Mouse (Mus musculus): Measurements from ENCODE around the gene Ldlrad3. TPM values are rescaled to one million over a fixed set of nuclear protein-coding genes. Genes with fewer than 3 reads are reported as not detected.

The Ldlrad3 gene
- polyA plus RNA-seq, 1 experiment from 2014 or later, result 4.3 TPM

DNA sequence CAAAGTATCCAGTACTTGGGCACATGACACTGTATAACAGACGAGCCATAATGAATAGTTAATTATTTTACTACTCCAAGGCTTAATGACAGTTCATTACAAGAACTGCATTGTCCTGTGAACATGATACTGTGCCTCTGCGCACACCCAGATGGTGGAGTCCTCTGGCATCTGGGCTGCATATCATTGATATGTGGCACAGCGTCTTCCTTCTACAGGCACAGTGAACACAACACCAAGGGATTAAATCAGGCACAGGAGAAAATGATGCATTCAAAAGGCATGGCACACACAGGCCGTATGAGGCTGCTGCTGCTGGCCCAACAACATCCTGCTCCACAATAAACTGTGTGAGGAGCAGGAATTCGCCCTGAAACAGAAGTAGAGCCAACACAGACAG, 156.5 kb downstream of the Ldlrad3 start:
- TF ChIP-seq CTCF (IDR thresholded peaks at IDR 0.05; ENCODE audit: low read depth), result no peak
- Histone ChIP-seq H3K36me3 (ENCODE audit: control insufficient read depth, insufficient read depth) (no peaks in the 10 kb centered on the region), H3K27ac (ENCODE audit: low read depth, low read length) (no peak overlapping the region), H3K4me1 (replicated peaks; ENCODE audit: control insufficient read depth, insufficient read depth, low read length) (no peaks in the 10 kb centered on the region), H3K9me3 (ENCODE audit: control insufficient read depth) (no peaks in the 10 kb centered on the region), H3K4me2 (replicated peaks; ENCODE audit: low read depth) (no peak overlapping the region), H3K9ac (ENCODE audit: low read depth, low read length) (no peak overlapping the region), H3K4me3 (ENCODE audit: low read depth, low read length) (no peak overlapping the region), H3K27me3 (replicated peaks; ENCODE audit: control insufficient read depth, insufficient read depth, low read length) (no peaks in the 10 kb centered on the region)
- 75% methylated on average over 5 of the region's 5 CpGs for WGBS
- no peak for ATAC-seq

DNA sequence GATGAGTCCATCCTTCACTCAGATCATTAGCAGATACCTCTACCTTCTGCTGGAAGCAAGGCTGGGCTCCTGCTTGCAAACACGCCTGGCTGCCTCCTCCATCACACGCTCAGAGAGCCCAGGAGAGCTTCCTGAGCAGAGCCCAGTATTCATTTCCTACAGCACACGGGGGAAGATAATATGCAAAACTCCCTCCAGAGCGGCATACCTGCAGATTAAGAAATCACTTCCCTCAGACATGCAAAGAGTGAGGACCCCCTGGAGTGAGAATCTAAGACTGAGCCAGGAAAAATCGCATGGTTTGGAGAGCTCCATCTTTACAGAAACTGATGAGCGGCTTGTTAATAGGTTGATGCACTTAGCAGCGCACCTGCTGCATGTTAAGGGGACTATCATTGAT, 158.9 kb downstream of the Ldlrad3 start:
- Histone ChIP-seq H3K27me3 (replicated peaks; ENCODE audit: control insufficient read depth, insufficient read depth, low read length) (no peaks in the 10 kb centered on the region), H3K4me1 (replicated peaks; ENCODE audit: control insufficient read depth, insufficient read depth, low read length) (no peaks in the 10 kb centered on the region), H3K36me3 (ENCODE audit: control insufficient read depth, insufficient read depth) (no peaks in the 10 kb centered on the region), H3K4me3 (ENCODE audit: low read depth, low read length) (no peak overlapping the region), H3K9ac (ENCODE audit: low read depth, low read length) (no peak overlapping the region), H3K4me2 (replicated peaks; ENCODE audit: low read depth) (no peak overlapping the region), H3K9me3 (ENCODE audit: control insufficient read depth) (no peaks in the 10 kb centered on the region), H3K27ac (ENCODE audit: low read depth, low read length) (no peak overlapping the region)
- no peak for TF ChIP-seq CTCF (IDR thresholded peaks at IDR 0.05; ENCODE audit: low read depth)
- WGBS, result 87% methylated on average over 7 of the region's 7 CpGs
- no peak for ATAC-seq

DNA sequence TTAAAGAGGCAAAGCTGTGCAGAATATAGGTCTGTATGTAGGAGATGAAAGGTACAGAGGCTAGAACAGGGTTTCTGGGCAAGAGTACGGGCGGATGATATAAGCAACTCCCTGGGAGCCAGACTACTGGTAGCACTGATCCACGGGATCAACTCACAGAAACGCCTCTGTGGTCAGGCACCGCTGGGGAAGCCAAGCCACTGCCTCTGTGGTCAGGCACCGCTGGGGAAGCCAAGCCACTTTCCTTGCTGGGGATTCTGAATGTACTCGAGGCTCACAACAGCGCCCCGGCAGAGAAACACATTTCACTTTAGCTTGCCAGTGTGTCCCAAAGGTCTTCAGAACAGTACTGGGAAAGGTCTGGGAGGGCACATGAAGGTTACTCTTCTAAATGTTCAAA, 160.0 kb downstream of the Ldlrad3 start:
- H3K27me3 ChIP-seq (replicated peaks; ENCODE audit: control insufficient read depth, insufficient read depth, low read length), result no peaks in the 10 kb centered on the region
- no peaks in the 10 kb centered on the region for H3K4me1 ChIP-seq (replicated peaks; ENCODE audit: control insufficient read depth, insufficient read depth, low read length)
- H3K27ac ChIP-seq (ENCODE audit: low read depth, low read length), result no peak overlapping the region
- 88% methylated on average over 9 of the region's 9 CpGs for WGBS
- no peak overlapping the region for H3K4me2 ChIP-seq (replicated peaks; ENCODE audit: low read depth)
- no peak for ATAC-seq
- no peak overlapping the region for H3K9ac ChIP-seq (ENCODE audit: low read depth, low read length)
- no peaks in the 10 kb centered on the region for H3K36me3 ChIP-seq (ENCODE audit: control insufficient read depth, insufficient read depth)
- TF ChIP-seq CTCF (IDR thresholded peaks at IDR 0.05; ENCODE audit: low read depth), result no peak
- no peak overlapping the region for H3K4me3 ChIP-seq (ENCODE audit: low read depth, low read length)
- H3K9me3 ChIP-seq (ENCODE audit: control insufficient read depth), result no peaks in the 10 kb centered on the region

DNA sequence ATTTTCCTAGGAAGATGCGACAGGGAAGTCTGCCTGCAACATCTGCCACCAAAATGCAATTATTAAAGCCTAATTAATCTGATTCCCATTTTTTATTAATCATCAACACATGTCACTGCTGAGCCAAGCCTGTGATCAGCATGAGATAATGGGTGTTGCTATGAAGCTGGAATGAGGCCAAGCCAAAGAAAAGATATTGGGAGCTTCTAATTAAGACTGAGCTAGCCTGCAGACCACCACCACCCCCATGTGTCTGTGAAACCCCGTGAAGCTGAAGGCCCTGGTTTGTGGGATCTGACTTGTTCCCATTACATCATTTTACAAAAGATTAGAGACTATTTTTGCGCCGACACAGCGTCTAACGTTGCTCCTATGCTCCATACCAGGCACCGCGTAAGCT, 161.7 kb downstream of the Ldlrad3 start:
- TF ChIP-seq CTCF (IDR thresholded peaks at IDR 0.05; ENCODE audit: low read depth), result no peak
- no peaks in the 10 kb centered on the region for H3K9me3 ChIP-seq (ENCODE audit: control insufficient read depth)
- H3K27ac ChIP-seq (ENCODE audit: low read depth, low read length), result no peak overlapping the region
- 94% methylated on average over 8 of the region's 8 CpGs for WGBS
- H3K36me3 ChIP-seq (ENCODE audit: control insufficient read depth, insufficient read depth), result no peaks in the 10 kb centered on the region
- no peak overlapping the region for H3K9ac ChIP-seq (ENCODE audit: low read depth, low read length)
- H3K4me1 ChIP-seq (replicated peaks; ENCODE audit: control insufficient read depth, insufficient read depth, low read length), result no peaks in the 10 kb centered on the region
- no peak for ATAC-seq
- no peaks in the 10 kb centered on the region for H3K27me3 ChIP-seq (replicated peaks; ENCODE audit: control insufficient read depth, insufficient read depth, low read length)
- H3K4me3 ChIP-seq (ENCODE audit: low read depth, low read length), result no peak overlapping the region
- H3K4me2 ChIP-seq (replicated peaks; ENCODE audit: low read depth), result no peak overlapping the region

DNA sequence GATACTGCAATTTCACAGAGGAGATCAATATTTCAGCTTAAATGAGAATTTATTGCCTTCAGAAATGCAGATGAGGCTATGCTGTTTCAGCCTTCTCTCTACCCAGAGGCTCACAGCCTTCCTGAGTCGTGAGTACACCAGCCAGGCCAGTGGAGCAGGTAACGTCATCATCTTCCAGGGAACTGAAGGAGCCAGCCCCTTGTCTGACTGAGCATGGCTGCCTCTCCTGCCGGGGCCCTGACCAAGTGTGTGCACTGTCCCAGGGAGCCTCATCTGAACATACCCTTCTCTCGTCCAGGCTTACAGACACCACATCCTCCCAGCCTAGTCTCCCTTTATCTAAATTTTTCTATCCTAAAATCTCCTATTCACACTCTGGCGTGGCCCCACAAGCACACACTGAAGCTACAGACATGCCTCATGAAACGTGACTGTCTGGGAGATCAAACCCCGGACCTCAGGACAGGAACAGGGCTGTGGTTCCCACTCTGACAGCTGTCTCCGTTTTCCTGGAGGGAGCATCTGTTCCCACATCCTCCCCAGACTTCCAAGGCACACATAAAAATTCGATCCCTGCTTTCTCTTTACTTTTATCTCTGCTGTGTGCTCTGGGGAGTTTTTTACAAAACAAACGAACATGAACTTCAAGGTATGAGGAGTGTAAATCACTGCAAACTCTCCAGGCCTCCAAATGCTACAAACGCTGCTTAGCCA, 164.7 kb downstream of the Ldlrad3 start:
- Histone ChIP-seq H3K4me1 (replicated peaks; ENCODE audit: control insufficient read depth, insufficient read depth, low read length) (no peaks in the 10 kb centered on the region), H3K9ac (ENCODE audit: low read depth, low read length) (no peak overlapping the region), H3K36me3 (ENCODE audit: control insufficient read depth, insufficient read depth) (no peaks in the 10 kb centered on the region), H3K9me3 (ENCODE audit: control insufficient read depth) (no peaks in the 10 kb centered on the region), H3K4me2 (replicated peaks; ENCODE audit: low read depth) (no peak overlapping the region), H3K4me3 (ENCODE audit: low read depth, low read length) (no peak overlapping the region), H3K27me3 (replicated peaks; ENCODE audit: control insufficient read depth, insufficient read depth, low read length) (no peaks in the 10 kb centered on the region), H3K27ac (ENCODE audit: low read depth, low read length) (no peak overlapping the region)
- 35% methylated on average over 11 of the region's 11 CpGs for WGBS
- ATAC-seq, result no peak
- no peak for TF ChIP-seq CTCF (IDR thresholded peaks at IDR 0.05; ENCODE audit: low read depth)

DNA sequence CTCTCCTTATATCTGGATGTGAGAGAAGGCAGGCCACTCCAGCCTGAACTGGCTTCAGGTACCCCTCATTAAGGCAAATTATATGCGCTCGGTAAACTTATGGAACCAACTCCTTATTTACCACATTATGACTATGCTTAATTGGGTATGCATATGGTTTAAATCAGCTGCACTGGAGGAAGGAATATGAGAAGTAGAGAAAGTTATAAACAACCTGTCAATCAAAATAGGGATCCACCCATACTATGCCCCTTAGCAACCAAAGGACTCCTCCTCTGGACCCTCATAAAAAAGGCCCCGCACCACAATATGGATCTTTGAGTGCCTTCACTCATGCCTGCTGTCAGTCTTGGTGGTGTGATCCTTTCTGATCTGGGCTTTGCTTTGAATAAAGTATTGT, 165.6 kb downstream of the Ldlrad3 start:
- H3K9ac ChIP-seq (ENCODE audit: low read depth, low read length), result no peak overlapping the region
- TF ChIP-seq CTCF (IDR thresholded peaks at IDR 0.05; ENCODE audit: low read depth), result no peak
- H3K4me2 ChIP-seq (replicated peaks; ENCODE audit: low read depth), result no peak overlapping the region
- H3K9me3 ChIP-seq (ENCODE audit: control insufficient read depth), result no peaks in the 10 kb centered on the region
- H3K27ac ChIP-seq (ENCODE audit: low read depth, low read length), result no peak overlapping the region
- no peaks in the 10 kb centered on the region for H3K4me1 ChIP-seq (replicated peaks; ENCODE audit: control insufficient read depth, insufficient read depth, low read length)
- WGBS, result 93% methylated on average over 3 of the region's 3 CpGs
- no peaks in the 10 kb centered on the region for H3K36me3 ChIP-seq (ENCODE audit: control insufficient read depth, insufficient read depth)
- no peaks in the 10 kb centered on the region for H3K27me3 ChIP-seq (replicated peaks; ENCODE audit: control insufficient read depth, insufficient read depth, low read length)
- no peak for ATAC-seq
- no peak overlapping the region for H3K4me3 ChIP-seq (ENCODE audit: low read depth, low read length)

All from intestine, postnatal 0 days (tissue).